Mouse (Mus musculus) megakaryocyte-erythroid progenitor cell, adult 5-6 weeks (primary cell): ENCODE measurements around the gene D16Ertd472e. TPM values are rescaled to one million over a fixed set of nuclear protein-coding genes. Genes with fewer than 3 reads are reported as not detected.
A peak's percentile ranks its signal among the peaks of the same experiment; 100 is the strongest.

Source experiments
- ATAC-seq: replicated peaks from 2 replicates; pipeline ENCODE4 v1.8.0; 2016; ENCODE audit warnings: mild to moderate bottlenecking, inconsistent platforms; ENCODE audit not compliant: severe bottlenecking, poor library complexity, low FRiP score, low TSS enrichment
- total RNA-seq, 2 experiments: library from RNA; stranded (forward) in 1 of 2; stranded (reverse) in 1 of 2; fragments of 200-1000, 215-1000 nt in 1 of 2; fragments of >200 nt in 1 of 2; fragmentation: Nextera tagmentation in 1 of 2; gene quantifications; 2 replicates each; pipeline ENCODE4 v1.2.3; 2014 to 2017

Gene D16Ertd472e
- 20.5 and 21.0 TPM in 2 replicates for total RNA-seq (2014; fragmentation: Nextera tagmentation)
- total RNA-seq (2017): 33.5 and 33.6 TPM in 2 replicates

DNA sequence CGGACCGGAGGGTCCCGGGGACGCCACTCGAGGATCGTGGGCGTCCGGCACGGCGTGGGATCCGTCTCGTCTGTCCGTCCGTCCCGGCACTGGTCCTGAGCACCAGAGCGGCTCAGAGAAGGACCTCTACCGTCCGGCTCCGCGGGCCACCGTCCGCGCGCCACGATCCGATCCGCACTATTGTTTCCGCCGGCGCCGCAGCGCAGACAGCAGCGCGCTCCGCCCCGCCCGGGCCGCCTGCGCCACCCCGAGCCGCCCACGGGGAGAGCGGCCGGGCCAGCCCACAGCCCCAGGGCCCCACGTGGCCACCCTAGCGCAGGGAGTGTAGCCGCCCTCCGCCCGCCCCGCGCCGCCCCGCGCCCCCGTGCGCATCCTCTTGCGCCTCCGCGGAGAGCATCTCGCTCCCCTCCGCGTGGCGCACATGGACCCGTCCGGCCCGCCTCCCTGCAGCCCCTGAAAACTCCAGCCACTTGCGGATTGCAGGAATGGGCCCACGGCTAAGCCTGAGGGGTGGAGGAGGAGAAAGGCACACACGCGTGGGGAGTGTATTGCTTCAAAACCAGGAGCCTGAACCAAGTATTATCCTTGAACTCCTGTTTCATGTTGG lies at the start of gene D16Ertd472e:
TSS of gene D16Ertd472e (minus strand) at position 231 of the 607 bp plus-strand sequence.
- ATAC-seq: peak; percentile 85

GRCm38 (mm10) chr16:78622755-78623154 lies 46.2 kb upstream of the D16Ertd472e start:
- ATAC-seq: no peak

GRCm38 (mm10) chr16:78619386-78619785 lies 42.9 kb upstream of the D16Ertd472e start:
- ATAC-seq: 0 out of 2 replicates have a peak, but pooled peaks have one; percentile 26

DNA sequence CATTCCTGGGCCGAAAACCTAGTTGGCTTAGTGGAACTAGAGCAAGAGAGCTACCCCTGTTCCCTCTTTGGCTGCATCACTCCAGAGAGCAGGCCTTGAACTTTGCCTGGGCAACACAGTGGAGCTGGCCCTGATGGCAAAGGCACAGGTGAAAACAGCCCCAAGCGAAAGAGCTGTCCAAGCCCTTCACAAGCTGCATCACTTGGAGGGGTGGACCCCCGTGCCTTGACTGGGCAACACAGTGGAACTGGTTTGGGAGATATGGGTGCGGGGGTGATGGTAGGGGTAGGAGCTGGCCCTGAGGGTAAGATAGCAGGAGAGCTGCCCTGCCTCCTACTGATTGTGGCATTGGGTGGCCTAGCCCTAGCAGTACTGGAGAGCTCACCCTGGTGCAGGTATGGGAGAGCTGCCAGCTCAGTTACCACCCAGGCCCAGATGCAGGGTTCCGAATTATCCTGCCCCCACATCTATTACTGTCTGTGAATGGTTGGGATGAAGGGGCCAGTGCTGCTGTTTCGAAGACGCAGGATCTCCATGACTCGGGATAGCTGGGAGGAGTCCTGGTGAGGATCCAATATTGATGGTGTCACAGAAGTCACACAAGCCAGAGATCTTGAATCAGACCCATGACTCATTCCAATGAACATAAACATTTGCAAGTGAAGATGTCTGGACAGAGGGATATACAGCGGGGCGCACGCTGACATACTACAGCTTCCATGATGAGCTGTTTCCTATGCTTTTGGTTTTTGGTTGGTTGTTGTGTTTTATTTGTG lies 41.4 kb upstream of the D16Ertd472e start:
- ATAC-seq: peak; percentile 47; the same call in 1 of the 2 replicates

- ATAC-seq: no peak
Measured at GRCm38 (mm10) chr16:78606202-78606601, 29.7 kb upstream of the D16Ertd472e start.

DNA sequence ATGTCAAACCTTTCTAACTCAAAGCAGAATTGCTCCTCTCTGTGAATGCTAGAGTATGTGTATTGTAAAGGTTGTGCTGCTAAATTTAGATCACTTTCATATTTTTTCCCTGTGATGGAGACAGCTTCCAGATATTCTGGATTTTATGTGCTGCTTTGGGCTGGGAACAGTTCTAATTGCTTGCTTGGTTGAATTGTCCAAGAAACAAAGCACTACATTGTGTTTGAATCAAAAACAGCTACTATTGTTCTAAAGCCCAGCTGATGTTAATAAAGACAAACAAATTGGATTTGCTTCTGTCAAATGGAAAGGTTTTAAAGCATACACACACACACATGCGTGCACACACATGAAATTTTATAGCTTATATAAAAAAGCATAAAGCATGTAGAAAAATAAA lies 22.4 kb upstream of the D16Ertd472e start:
- ATAC-seq: no peak

- no peak for ATAC-seq
Measured at GRCm38 (mm10) chr16:78596381-78596780, 19.9 kb upstream of the D16Ertd472e start.

GRCm38 (mm10) chr16:78595821-78596220 lies 19.3 kb upstream of the D16Ertd472e start:
- no peak for ATAC-seq

DNA sequence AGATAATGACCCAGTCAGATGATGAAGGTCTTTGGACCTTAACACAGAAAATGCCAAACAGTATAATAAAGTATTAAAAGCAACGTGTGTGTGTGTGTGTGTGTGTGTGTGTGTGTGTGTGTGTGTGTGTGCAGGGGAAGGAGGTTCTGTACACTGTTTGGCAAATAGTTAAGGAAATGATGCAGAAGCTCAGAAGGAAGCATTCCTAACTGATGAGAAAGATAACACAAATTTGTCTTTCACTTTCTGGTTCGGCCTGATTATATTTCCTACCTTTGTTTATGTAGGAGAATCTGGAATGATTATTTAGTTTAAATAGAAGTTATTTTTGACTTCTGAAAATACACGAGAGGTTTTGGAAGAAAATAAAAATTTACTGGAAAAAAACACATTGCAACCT lies 17.6 kb upstream of the D16Ertd472e start:
- no peak for ATAC-seq

- no peak for ATAC-seq
Measured at GRCm38 (mm10) chr16:78591130-78591529, 14.6 kb upstream of the D16Ertd472e start.

- ATAC-seq: no peak
Measured at GRCm38 (mm10) chr16:78588821-78589220, 12.3 kb upstream of the D16Ertd472e start.

- no peak for ATAC-seq
Measured at GRCm38 (mm10) chr16:78586621-78587020, 10.1 kb upstream of the D16Ertd472e start.

DNA sequence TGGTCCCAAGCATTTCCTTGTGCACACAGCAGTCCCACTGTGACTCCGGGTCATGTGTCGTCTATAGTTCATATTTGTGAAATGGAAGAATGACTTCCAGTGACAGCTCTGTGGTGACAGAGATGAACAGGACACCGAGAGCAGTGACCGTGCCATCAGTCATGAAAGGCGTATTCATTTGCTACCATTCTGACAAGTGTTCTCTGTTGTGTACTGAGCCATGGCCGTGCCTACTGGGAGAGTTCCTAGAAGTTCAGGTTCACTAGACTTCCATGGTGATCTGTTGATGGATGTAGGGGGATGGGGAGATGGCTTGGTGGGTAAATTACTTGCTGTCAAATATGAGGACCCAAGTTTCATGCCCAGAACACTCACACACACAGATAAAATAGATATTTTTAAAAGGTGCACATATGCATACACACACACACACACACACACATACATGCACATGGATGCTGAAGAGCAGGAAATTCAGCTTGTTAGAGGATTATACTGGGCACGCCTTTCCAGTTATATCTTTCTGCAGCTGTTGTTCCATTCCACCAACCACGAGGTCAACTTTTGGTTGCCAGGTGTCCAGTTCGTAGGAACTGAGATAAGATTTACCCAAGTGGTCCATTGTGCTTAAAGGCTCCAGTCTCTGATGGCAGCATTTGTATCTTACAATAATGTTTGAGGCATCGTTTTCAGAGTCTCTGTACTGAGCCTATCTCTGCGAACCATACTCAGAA lies 9.3 kb upstream of the D16Ertd472e start:
- no peak for ATAC-seq

DNA sequence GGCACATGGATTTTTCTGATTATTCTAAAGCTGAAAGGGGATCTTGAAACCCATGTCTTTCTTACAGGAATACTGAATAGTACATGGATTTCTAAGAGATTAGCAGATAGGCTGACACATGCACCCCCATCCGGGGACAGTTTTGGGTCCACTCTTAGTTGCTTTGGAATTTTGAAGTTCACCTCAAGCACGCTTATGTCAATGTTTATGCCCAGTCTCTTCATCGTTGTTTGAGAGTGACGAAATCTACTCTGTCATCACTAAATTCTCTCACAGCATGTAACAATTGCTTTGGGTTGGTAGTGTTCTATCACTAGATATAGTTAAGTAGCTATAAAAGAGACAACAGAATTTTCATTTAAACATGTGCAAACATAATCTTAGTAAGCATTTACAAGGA lies 8.7 kb upstream of the D16Ertd472e start:
- no peak for ATAC-seq

- no peak for ATAC-seq
Measured at GRCm38 (mm10) chr16:78583968-78584367, 7.5 kb upstream of the D16Ertd472e start.

DNA sequence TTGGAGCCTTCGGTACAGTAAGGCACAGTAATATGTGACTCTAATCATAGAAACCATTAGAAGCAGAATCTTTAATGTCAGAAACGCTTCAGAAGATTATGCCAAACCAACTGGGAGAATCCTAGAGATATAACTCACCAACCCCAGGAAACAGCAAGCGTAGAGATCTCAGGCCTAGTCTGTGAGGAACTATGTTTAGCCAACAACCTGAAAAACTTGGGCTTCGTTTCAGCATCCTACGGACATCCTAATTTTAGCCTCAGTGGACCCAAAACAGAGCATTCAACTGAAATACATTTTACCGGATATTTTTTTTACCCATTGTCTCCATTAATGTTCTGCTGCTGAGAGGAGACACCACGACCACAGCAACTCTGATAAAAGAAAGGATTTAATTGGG lies 3.9 kb upstream of the D16Ertd472e start:
- no peak for ATAC-seq

GRCm38 (mm10) chr16:78579386-78579785 lies 2.9 kb upstream of the D16Ertd472e start:
- no peak for ATAC-seq

DNA sequence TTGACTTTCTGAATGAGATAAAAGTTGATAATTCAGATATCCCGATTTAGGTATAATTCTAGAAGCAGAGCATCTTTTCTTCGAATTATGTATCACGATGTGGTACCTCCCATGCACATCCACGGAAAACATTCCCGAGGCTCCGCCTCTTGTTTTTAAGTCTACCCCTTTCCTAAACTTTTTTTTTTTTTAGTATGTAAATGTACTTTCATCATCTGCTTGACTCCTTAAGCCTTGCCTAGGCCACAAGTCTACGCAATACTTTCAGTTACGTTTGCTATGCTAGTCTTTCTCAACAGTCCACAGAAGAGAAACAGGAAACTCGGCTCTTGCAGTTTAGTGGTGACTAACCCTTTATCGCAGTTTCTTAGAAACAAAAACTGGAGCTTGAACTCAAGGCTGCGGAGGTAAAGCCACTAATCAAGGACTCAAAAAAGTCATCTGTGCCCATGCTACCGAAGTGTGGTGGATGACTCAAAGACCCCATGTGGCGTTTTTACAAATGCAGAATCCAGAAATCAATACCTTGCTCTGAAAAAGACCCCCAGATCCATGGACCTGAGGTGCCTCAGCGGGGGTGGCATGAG lies 670 bp upstream of the D16Ertd472e start:
- peak; percentile 44 for ATAC-seq

DNA sequence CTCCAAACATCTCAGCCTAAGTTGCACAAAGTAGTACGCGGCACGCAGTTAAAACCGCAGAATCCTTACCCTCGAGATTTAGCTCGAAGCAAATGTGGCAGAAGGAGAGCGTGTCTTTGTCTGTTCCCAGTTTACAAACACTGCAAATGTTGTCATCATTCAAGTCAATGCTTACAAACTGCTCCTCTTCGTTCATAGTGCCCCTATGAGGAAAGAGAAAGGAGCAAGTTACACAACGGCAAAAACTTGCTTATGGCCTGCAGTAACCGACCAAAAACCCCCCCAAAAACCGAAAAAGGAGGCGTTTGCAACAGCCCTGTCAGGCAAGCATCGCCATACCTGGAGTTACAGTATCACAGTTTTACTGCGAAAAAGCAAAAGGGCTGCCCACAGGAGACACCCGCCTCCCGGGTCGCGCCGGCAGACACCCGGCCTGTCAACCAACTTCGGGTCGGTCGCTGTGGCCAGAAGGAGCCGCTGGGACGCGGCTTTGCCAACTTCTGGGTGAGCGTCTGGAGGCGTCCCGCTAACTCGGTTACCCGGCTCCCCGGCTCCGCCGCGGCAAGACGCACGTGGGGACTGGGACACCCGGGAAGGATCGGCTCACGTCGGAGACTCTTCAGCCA lies 543 bp downstream of the D16Ertd472e start:
- ATAC-seq: peak; percentile 49
